Mouse (Mus musculus) liver, postnatal 0 days (tissue): ENCODE results near the gene 1190007I07Rik. TPM values are rescaled to one million over a fixed set of nuclear protein-coding genes. Genes with fewer than 3 reads are reported as not detected.
A peak's percentile ranks its signal among the peaks of the same experiment; 100 is the strongest.

Experiments
- ATAC-seq: fragments of 200-750 bp; cut with Nextera tagmentation; 2 replicates; pipeline ENCODE4 v1.8.0; 2017; ENCODE audit warnings: mild to moderate bottlenecking, moderate library complexity
- DNase-seq: peaks from one replicate; pipeline ENCODE4 v3.0.0-alpha.2; 2016
- H3K27ac ChIP-seq: fragments of 300-500 bp; sonication (generic); 2 replicates; pipeline ENCODE4 v1.5.1; 2014; ENCODE audit warnings: antibody characterized with exemption, moderate library complexity, mild to moderate bottlenecking, low read depth
- H3K27me3 ChIP-seq: fragments of 300-500 bp; sonication (generic); 2 replicates; pipeline ENCODE4 v1.6.1; 2014; ENCODE audit warnings: low read length, control low read depth, mixed read lengths; ENCODE audit not compliant: insufficient read depth
- H3K36me3 ChIP-seq: fragments of 300-500 bp; sonication (generic); replicated peaks from 2 replicates; pipeline ENCODE4 v1.6.1; 2014; ENCODE audit warnings: mild to moderate bottlenecking, control low read depth, low read length, moderate library complexity, mixed read lengths; ENCODE audit not compliant: insufficient read depth
- H3K4me1 ChIP-seq: fragments of 300-500 bp; sonication (generic); 2 replicates; pipeline ENCODE4 v1.6.1; 2014; ENCODE audit warnings: antibody characterized with exemption, mild to moderate bottlenecking, control low read depth; ENCODE audit not compliant: insufficient read depth
- H3K4me2 ChIP-seq: fragments of 300-500 bp; sonication (generic); 2 replicates; pipeline ENCODE4 v1.6.1; 2014; ENCODE audit warnings: low read depth, mild to moderate bottlenecking, low read length, moderate library complexity, mixed read lengths
- H3K4me3 ChIP-seq: fragments of 300-500 bp; sonication (generic); 2 replicates; pipeline ENCODE4 v1.5.1; 2014; ENCODE audit warnings: low read depth, low read length
- H3K9ac ChIP-seq: fragments of 300-500 bp; sonication (generic); replicated peaks from 2 replicates; pipeline ENCODE4 v1.6.1; 2014; ENCODE audit warnings: mild to moderate bottlenecking, moderate library complexity
- H3K9me3 ChIP-seq: fragments of 300-500 bp; sonication (generic); 2 replicates; pipeline ENCODE4 v1.6.1; 2016; ENCODE audit warnings: mild to moderate bottlenecking, control low read depth, low read length, mixed read lengths
- CTCF ChIP-seq: sonication (generic); IDR thresholded peaks from 2 replicates; pipeline ENCODE4 v1.5.1; 2016; ENCODE audit warnings: antibody characterized with exemption, low read depth
- EP300 ChIP-seq: IDR thresholded peaks from 2 replicates; pipeline ENCODE4 v1.6.1; 2016; ENCODE audit warnings: antibody characterized with exemption, low read depth, mild to moderate bottlenecking
- WGBS: fragments of 180-500 bp; shearing (Covaris S2); extraction: QIAGEN DNeasy Blood & Tissue Kit; methylation state at CpG from one replicate; pipeline ENCODE4 v1.1.7; 2014; ENCODE audit not compliant: insufficient replicate concordance; 5-methylcytosine and 5-hydroxymethylcytosine counted together
- polyA plus RNA-seq: library from polyadenylated mRNA; unstranded; fragments of >200 nt; fragmentation: Nextera tagmentation; extraction: Ambion mirVana; gene quantifications from 2 replicates; pipeline ENCODE4 v1.2.1, GENCODE M21; 2015

1190007I07Rik gene
- polyA plus RNA-seq, result 31.4 and 39.7 TPM in 2 replicates

GRCm38 (mm10) chr10:82622671-82623552 lies at the start of gene 1190007I07Rik:
Gene 1190007I07Rik (minus strand): TSS chr10:82623228.
- Histone ChIP-seq H3K9me3 (no peaks in the 10 kb centered on the region), H3K27me3 (no peaks in the 10 kb centered on the region), H3K4me3 (peak within 1 kb of the TSS; percentile 82), H3K4me1 (no peaks in the 10 kb centered on the region), H3K27ac (peak within 1 kb of the TSS; percentile 90), H3K9ac (peak within 1 kb of the TSS; percentile 83), H3K36me3 (no peaks in the 10 kb centered on the region), H3K4me2 (peak within 1 kb of the TSS; percentile 77)
- ATAC-seq (peak; percentile 91), DNase-seq (peak; percentile 94)
- TF ChIP-seq CTCF, result peak; percentile 37
- TF ChIP-seq EP300, result no peak; the same call in 1 of the 2 replicates
- under 1% methylated on average over 59 of the region's 61 CpGs for WGBS

GRCm38 (mm10) chr10:82670205-82670604 lies 47.2 kb upstream of the 1190007I07Rik start:
- DNase-seq, result no peak
- H3K4me1 ChIP-seq, result 0 out of 2 replicates have a peak, but pooled peaks cover 4% of the 10 kb centered on the region
- no peak overlapping the region for H3K4me3 ChIP-seq
- WGBS, result 44% methylated on average over 6 of the region's 6 CpGs
- TF ChIP-seq EP300, result no peak
- TF ChIP-seq CTCF, result no peak
- H3K9ac ChIP-seq, result no peak overlapping the region
- no peaks in the 10 kb centered on the region for H3K36me3 ChIP-seq
- H3K9me3 ChIP-seq, result no peaks in the 10 kb centered on the region
- no peak for ATAC-seq
- no peak overlapping the region for H3K4me2 ChIP-seq
- no peaks in the 10 kb centered on the region for H3K27me3 ChIP-seq
- no peak overlapping the region for H3K27ac ChIP-seq

- H3K4me2 ChIP-seq, result peak overlapping the region; percentile 51
- 15% methylated on average over 22 of the region's 22 CpGs for WGBS
- no peak overlapping the region for H3K4me3 ChIP-seq
Measured at GRCm38 (mm10) chr10:82666436-82667234, 43.6 kb upstream of the 1190007I07Rik start.

GRCm38 (mm10) chr10:82665951-82666350 lies 42.9 kb upstream of the 1190007I07Rik start:
- no peaks in the 10 kb centered on the region for H3K27me3 ChIP-seq
- H3K9me3 ChIP-seq, result no peaks in the 10 kb centered on the region
- H3K4me1 ChIP-seq, result 0 out of 2 replicates have a peak, but pooled peaks cover 4% of the 10 kb centered on the region
- H3K27ac ChIP-seq, result no peak overlapping the region
- 60% methylated on average over 3 of the region's 3 CpGs for WGBS
- ATAC-seq (no peak), DNase-seq (no peak)
- H3K36me3 ChIP-seq, result no peaks in the 10 kb centered on the region
- no peak overlapping the region for H3K9ac ChIP-seq
- no peak for TF ChIP-seq EP300
- TF ChIP-seq CTCF, result no peak
- H3K4me3 ChIP-seq, result no peak overlapping the region
- H3K4me2 ChIP-seq, result 0 out of 2 replicates have a peak overlapping the region, but pooled peaks have one; percentile 51

More at GRCm38 (mm10) chr10:82666436-82667234, 43.6 kb upstream of the 1190007I07Rik start:
- peak; percentile 84 for DNase-seq
- ATAC-seq, result peak; percentile 90
- peak; percentile 94 for TF ChIP-seq CTCF
- no peak for TF ChIP-seq EP300
- no peaks in the 10 kb centered on the region for H3K9me3 ChIP-seq
- no peaks in the 10 kb centered on the region for H3K27me3 ChIP-seq
- H3K4me1 ChIP-seq, result 0 out of 2 replicates have a peak, but pooled peaks cover 4% of the 10 kb centered on the region
- no peaks in the 10 kb centered on the region for H3K36me3 ChIP-seq
- no peak overlapping the region for H3K27ac ChIP-seq
- 0 out of 2 replicates have a peak overlapping the region, but pooled peaks have one; percentile 23 for H3K9ac ChIP-seq

GRCm38 (mm10) chr10:82663289-82663688 lies 40.3 kb upstream of the 1190007I07Rik start:
- no peak overlapping the region for H3K9ac ChIP-seq
- no peaks in the 10 kb centered on the region for H3K9me3 ChIP-seq
- no peak for DNase-seq
- no peaks in the 10 kb centered on the region for H3K27me3 ChIP-seq
- H3K27ac ChIP-seq, result no peak overlapping the region
- no peak overlapping the region for H3K4me3 ChIP-seq
- no peak for ATAC-seq
- H3K4me1 ChIP-seq, result 0 out of 2 replicates have a peak, but pooled peaks cover 4% of the 10 kb centered on the region
- no peaks in the 10 kb centered on the region for H3K36me3 ChIP-seq
- no peak for TF ChIP-seq EP300
- TF ChIP-seq CTCF, result no peak
- 86% methylated on average over 2 of the region's 2 CpGs for WGBS
- H3K4me2 ChIP-seq, result no peak overlapping the region
